Mouse (Mus musculus) olfactory bulb, adult 2 months (tissue): ENCODE data around the gene Trio. TPM values are rescaled to one million over a fixed set of nuclear protein-coding genes. Genes with fewer than 3 reads are reported as not detected.
A peak's percentile ranks its signal among the peaks of the same experiment; 100 is the strongest.

ENCODE experiments used
- H3K27ac ChIP-seq: fragments of 200-500 bp; 2 replicates; pipeline ENCODE4 v1.5.1; 2012; ENCODE audit warnings: low read depth, low read length; ENCODE audit not compliant: insufficient read depth
- H3K4me1 ChIP-seq: fragments of 200-500 bp; 2 replicates; pipeline ENCODE4 v1.6.1; 2012; ENCODE audit warnings: low read length; ENCODE audit not compliant: control insufficient read depth, insufficient read depth
- H3K4me3 ChIP-seq: fragments of 200-500 bp; 2 replicates; pipeline ENCODE4 v1.5.1; 2012; ENCODE audit warnings: mild to moderate bottlenecking, low read depth, low read length, moderate library complexity; ENCODE audit not compliant: insufficient read depth
- CTCF ChIP-seq: fragments of 200-500 bp; IDR thresholded peaks from 2 replicates; pipeline ENCODE4 v1.5.1; 2012; ENCODE audit warnings: low read depth, mild to moderate bottlenecking, low read length, moderate library complexity; ENCODE audit not compliant: insufficient read depth
- POLR2A ChIP-seq: fragments of 200-500 bp; IDR thresholded peaks from 2 replicates; pipeline ENCODE4 v1.6.1; 2012; ENCODE audit warnings: mild to moderate bottlenecking, low read depth, low read length, moderate library complexity; ENCODE audit not compliant: insufficient read depth
- WGBS: fragments of 180-500 bp; shearing (Covaris S2); methylation state at CpG from one replicate; pipeline ENCODE4 v1.1.7; 2018; 5-methylcytosine and 5-hydroxymethylcytosine counted together
- polyA plus RNA-seq: library from polyadenylated mRNA; stranded (reverse); fragments of >200 nt; gene quantifications from 2 replicates; pipeline ENCODE4 v1.2.4, GENCODE M21; 2012; ENCODE audit warnings: low replicate concordance; ENCODE audit not compliant: missing spikeins, insufficient read depth, insufficient read length

Trio gene
- polyA plus RNA-seq, 1 experiment, result 76.4 TPM

- Histone ChIP-seq H3K27ac (peak overlapping the region; percentile 98), H3K4me3 (peak overlapping the region; percentile 59), H3K4me1 (peaks cover 35% of the 10 kb centered on the region)
- TF ChIP-seq POLR2A (peak; percentile 74), CTCF (no peak)
- WGBS, result 10% methylated on average over 17 of the region's 17 CpGs
Measured at GRCm38 (mm10) chr15:27788122-27788759, 237.4 kb downstream of the Trio start.

DNA sequence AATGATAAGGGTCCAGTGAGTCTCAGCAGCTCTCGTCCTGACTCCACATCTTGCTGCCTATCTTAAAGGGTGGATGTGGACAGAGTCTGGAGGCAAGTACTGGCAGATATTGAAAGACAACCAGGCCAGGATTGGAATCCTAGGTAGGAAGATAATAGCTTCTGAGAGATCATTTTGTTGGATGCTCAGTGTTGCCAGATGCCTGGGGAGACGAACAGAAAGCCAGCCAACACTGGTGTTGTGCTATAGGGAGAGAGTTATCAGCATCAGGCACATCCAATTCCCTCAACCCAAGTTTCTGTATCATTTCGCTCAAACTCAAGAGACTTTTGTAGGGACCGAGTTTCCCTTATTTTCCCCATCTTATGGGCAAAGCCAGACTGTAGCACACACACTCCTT, 238.5 kb downstream of the Trio start:
- Histone ChIP-seq H3K4me3 (peak overlapping the region; percentile 59), H3K27ac (peak overlapping the region; percentile 98), H3K4me1 (peaks cover 30% of the 10 kb centered on the region)
- TF ChIP-seq CTCF (no peak), POLR2A (no peak)
- 34% methylated on average over 4 of the region's 4 CpGs for WGBS

GRCm38 (mm10) chr15:27786418-27786817, 239.2 kb downstream of the Trio start:
- Histone ChIP-seq H3K4me1 (peaks cover 28% of the 10 kb centered on the region), H3K27ac (peak overlapping the region; percentile 98), H3K4me3 (peak overlapping the region; percentile 59)
- 28% methylated on average over 11 of the region's 11 CpGs for WGBS
- TF ChIP-seq CTCF (no peak), POLR2A (no peak)

DNA sequence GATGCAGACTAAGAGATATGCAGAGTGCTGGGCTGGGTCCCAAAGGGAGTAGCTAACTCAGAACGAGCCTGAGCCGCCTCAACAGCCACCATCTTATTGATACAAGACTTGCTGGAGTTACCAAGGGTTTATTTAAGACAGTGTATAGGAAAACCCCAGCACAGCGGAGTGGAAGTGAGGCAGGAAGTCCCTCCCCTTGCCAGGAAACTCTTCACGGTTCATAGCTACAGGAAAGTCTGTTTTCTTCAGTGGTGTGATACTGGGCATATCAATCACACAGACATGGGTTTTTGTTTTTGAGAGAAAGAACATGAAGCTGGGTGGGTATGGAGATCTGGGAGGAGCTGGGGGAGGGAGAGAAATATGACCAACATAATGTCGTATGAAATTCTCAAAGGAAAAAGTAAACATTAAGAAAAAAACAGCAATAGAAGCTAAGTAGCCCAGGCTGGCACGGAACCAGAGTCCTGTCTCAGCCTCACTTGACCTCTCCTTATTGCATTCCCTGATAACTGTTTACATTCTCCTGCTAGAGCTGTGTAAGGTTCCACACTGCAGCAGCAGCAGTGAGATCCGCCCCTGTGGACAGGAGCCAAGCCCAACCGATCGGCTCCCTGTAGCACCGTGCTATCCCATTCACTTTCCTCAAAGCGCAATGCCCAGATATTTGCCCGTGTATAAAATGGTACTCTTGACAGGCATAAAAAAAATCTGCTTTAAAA, 240.2 kb downstream of the Trio start:
- TF ChIP-seq CTCF, result no peak
- TF ChIP-seq POLR2A, result no peak
- H3K4me3 ChIP-seq, result peak overlapping the region; percentile 49
- peak overlapping the region; percentile 78 for H3K27ac ChIP-seq
- peaks cover 33% of the 10 kb centered on the region for H3K4me1 ChIP-seq
- WGBS, result 18% methylated on average over 12 of the region's 12 CpGs

DNA sequence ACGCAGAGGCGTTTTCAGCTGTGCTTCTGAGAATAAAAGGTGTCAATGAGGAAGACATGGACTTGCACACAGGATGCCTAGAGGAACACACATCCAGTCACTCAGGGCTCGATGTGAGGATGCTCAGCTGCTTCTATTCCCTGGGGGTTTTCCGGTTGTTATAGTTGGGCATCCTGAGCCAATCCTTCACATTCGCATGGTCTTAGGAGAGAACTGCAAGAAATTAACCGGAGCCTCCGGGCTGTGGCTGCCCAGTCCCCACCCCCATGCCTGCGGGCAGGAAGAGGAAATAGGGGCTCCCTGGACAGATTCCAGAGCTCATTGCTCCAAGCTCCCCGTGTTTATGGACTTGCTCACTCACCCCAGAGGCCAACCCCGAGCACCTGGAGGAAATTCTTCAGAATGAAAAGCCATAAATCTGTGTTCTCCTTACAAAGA, 241.5 kb downstream of the Trio start:
- whole genome bisulfite sequencing, result 14% methylated on average over 10 of the region's 10 CpGs
- Histone ChIP-seq H3K4me3 (peak overlapping the region; percentile 37), H3K4me1 (peaks cover 36% of the 10 kb centered on the region), H3K27ac (peak overlapping the region; percentile 78)
- no peak for TF ChIP-seq CTCF
- no peak for TF ChIP-seq POLR2A

GRCm38 (mm10) chr15:27783541-27784125, 242.0 kb downstream of the Trio start:
- no peak for TF ChIP-seq CTCF
- no peak for TF ChIP-seq POLR2A
- Histone ChIP-seq H3K27ac (peak overlapping the region; percentile 78), H3K4me1 (peaks cover 39% of the 10 kb centered on the region), H3K4me3 (peak overlapping the region; percentile 37)
- 18% methylated on average over 12 of the region's 12 CpGs for WGBS

- no peak for TF ChIP-seq CTCF
- TF ChIP-seq POLR2A, result no peak
- 20% methylated on average over 8 of the region's 8 CpGs for WGBS
- H3K4me3 ChIP-seq, result peak overlapping the region; percentile 37
- peaks cover 42% of the 10 kb centered on the region for H3K4me1 ChIP-seq
- peak overlapping the region; percentile 78 for H3K27ac ChIP-seq
Measured at GRCm38 (mm10) chr15:27783092-27783491, 242.6 kb downstream of the Trio start.

- 18% methylated on average over 15 of the region's 15 CpGs for WGBS
- Histone ChIP-seq H3K4me1 (peaks cover 47% of the 10 kb centered on the region), H3K27ac (peak overlapping the region; percentile 60), H3K4me3 (peak overlapping the region; percentile 24; the same call in 1 of the 2 replicates)
- TF ChIP-seq CTCF (no peak), POLR2A (no peak)
Measured at GRCm38 (mm10) chr15:27782383-27783036, 243.1 kb downstream of the Trio start.
